Mouse (Mus musculus) hindbrain, postnatal 0 days (tissue): ENCODE measurements around the gene Gsg1. TPM values are rescaled to one million over a fixed set of nuclear protein-coding genes. Genes with fewer than 3 reads are reported as not detected.

ENCODE experiments used
- ATAC-seq: fragments of 200-750 bp; cut with Nextera tagmentation; 2 replicates; pipeline ENCODE4 v1.8.0; 2017; ENCODE audit warnings: mild to moderate bottlenecking, moderate TSS enrichment, moderate library complexity
- DNase-seq: peaks from one replicate; pipeline ENCODE4 v3.0.0-alpha.2; 2015; ENCODE audit warnings: low spot score
- H3K27ac ChIP-seq: fragments of 300-500 bp; sonication (generic); 2 replicates; pipeline ENCODE4 v1.5.1; 2014; ENCODE audit warnings: mild to moderate bottlenecking
- H3K27me3 ChIP-seq: fragments of 300-500 bp; sonication (generic); 2 replicates; pipeline ENCODE4 v1.6.1; 2014; ENCODE audit warnings: low read length, mixed read lengths; ENCODE audit not compliant: insufficient read depth
- H3K36me3 ChIP-seq: fragments of 300-500 bp; sonication (generic); 2 replicates; pipeline ENCODE4 v1.6.1; 2014; ENCODE audit warnings: low read length, mixed read lengths; ENCODE audit not compliant: insufficient read depth
- H3K4me1 ChIP-seq: fragments of 300-500 bp; sonication (generic); 2 replicates; pipeline ENCODE4 v1.6.1; 2014; ENCODE audit warnings: antibody characterized with exemption, low read length, mixed read lengths; ENCODE audit not compliant: insufficient read depth
- H3K4me2 ChIP-seq: fragments of 300-500 bp; sonication (generic); 2 replicates; pipeline ENCODE4 v1.6.1; 2014; ENCODE audit warnings: low read depth, mild to moderate bottlenecking, low read length, moderate library complexity, mixed read lengths
- H3K4me3 ChIP-seq: fragments of 300-500 bp; sonication (generic); 2 replicates; pipeline ENCODE4 v1.5.1; 2014; ENCODE audit warnings: low read length
- H3K9ac ChIP-seq: fragments of 300-500 bp; sonication (generic); replicated peaks from 2 replicates; pipeline ENCODE4 v1.6.1; 2014; ENCODE audit warnings: mild to moderate bottlenecking, low read length, moderate library complexity, mixed read lengths
- H3K9me3 ChIP-seq: fragments of 300-500 bp; sonication (generic); 2 replicates; pipeline ENCODE4 v1.6.1; 2016; ENCODE audit warnings: low read length, mixed read lengths
- CTCF ChIP-seq: IDR thresholded peaks from 2 replicates; pipeline ENCODE4 v1.5.1; 2016; ENCODE audit warnings: antibody characterized with exemption, control low read depth, low read depth
- WGBS: fragments of 180-500 bp; shearing (Covaris S2); extraction: QIAGEN DNeasy Blood & Tissue Kit; methylation state at CpG from one replicate; pipeline ENCODE4 v1.1.7; 2014; 5-methylcytosine and 5-hydroxymethylcytosine counted together
- polyA plus RNA-seq: library from polyadenylated mRNA; unstranded; fragments of >200 nt; fragmentation: Nextera tagmentation; extraction: Ambion mirVana; gene quantifications from 2 replicates; pipeline ENCODE4 v1.2.1, GENCODE M21; 2015
- total RNA-seq: library from RNA; depleted of rRNA; stranded (reverse); fragments of >200 nt; gene quantifications from 2 replicates; pipeline ENCODE4 v1.2.3, GENCODE M21; 2014

The Gsg1 gene
- total and polyA plus RNA-seq, 2 experiments from 2014 or later, result 0.31 to 1.1 TPM

GRCm38 (mm10) chr6:135273066-135273465, 18.9 kb upstream of the Gsg1 start:
- TF ChIP-seq CTCF, result no peak
- Histone ChIP-seq H3K9ac (no peak overlapping the region), H3K27ac (no peak overlapping the region), H3K27me3 (no peaks in the 10 kb centered on the region), H3K4me1 (no peaks in the 10 kb centered on the region), H3K36me3 (no peaks in the 10 kb centered on the region), H3K4me2 (no peak overlapping the region), H3K9me3 (no peaks in the 10 kb centered on the region), H3K4me3 (no peak overlapping the region)
- ATAC-seq (no peak), DNase-seq (no peak)
- WGBS, result 92% methylated on average over 6 of the region's 6 CpGs

- DNase-seq (no peak), ATAC-seq (no peak)
- Histone ChIP-seq H3K36me3 (no peaks in the 10 kb centered on the region), H3K4me3 (no peak overlapping the region), H3K27ac (no peak overlapping the region), H3K4me2 (no peak overlapping the region), H3K9ac (no peak overlapping the region), H3K4me1 (no peaks in the 10 kb centered on the region), H3K27me3 (no peaks in the 10 kb centered on the region), H3K9me3 (no peaks in the 10 kb centered on the region)
- WGBS, result 67% methylated on average over 2 of the region's 2 CpGs
- no peak for TF ChIP-seq CTCF
Observed at GRCm38 (mm10) chr6:135271761-135272160, 17.6 kb upstream of the Gsg1 start.

DNA sequence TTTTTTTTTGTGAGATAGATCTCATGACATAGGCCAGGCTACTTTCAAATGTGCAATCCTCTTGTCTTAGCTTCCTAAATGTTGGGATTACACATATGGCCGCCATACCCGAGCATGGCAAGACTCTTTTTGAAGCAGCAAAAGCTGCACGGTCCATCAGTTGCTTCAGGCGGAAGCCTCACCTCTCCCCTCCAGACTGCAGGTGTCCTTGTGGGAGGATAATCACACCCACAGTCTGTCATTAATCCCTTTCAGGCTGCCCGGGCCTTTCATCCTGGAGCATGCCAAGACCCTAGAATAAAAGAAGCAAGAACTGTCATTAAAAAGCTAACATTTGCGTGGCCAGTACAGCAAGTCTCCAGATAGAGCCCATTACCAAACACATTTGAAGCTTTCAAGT, 15.5 kb upstream of the Gsg1 start:
- no peak for TF ChIP-seq CTCF
- H3K36me3 ChIP-seq, result no peaks in the 10 kb centered on the region
- WGBS, result 38% methylated on average over 6 of the region's 6 CpGs
- H3K4me1 ChIP-seq, result no peaks in the 10 kb centered on the region
- ATAC-seq (no peak), DNase-seq (no peak)
- H3K4me3 ChIP-seq, result no peak overlapping the region
- H3K4me2 ChIP-seq, result no peak overlapping the region
- no peaks in the 10 kb centered on the region for H3K9me3 ChIP-seq
- no peaks in the 10 kb centered on the region for H3K27me3 ChIP-seq
- no peak overlapping the region for H3K9ac ChIP-seq
- no peak overlapping the region for H3K27ac ChIP-seq

GRCm38 (mm10) chr6:135268392-135268791, 14.2 kb upstream of the Gsg1 start:
- ATAC-seq, result no peak
- no peak for TF ChIP-seq CTCF
- no peak overlapping the region for H3K9ac ChIP-seq
- H3K27ac ChIP-seq, result no peak overlapping the region
- no peak overlapping the region for H3K4me3 ChIP-seq
- H3K27me3 ChIP-seq, result no peaks in the 10 kb centered on the region
- H3K9me3 ChIP-seq, result no peaks in the 10 kb centered on the region
- H3K36me3 ChIP-seq, result no peaks in the 10 kb centered on the region
- no peaks in the 10 kb centered on the region for H3K4me1 ChIP-seq
- no peak for DNase-seq
- no peak overlapping the region for H3K4me2 ChIP-seq

DNA sequence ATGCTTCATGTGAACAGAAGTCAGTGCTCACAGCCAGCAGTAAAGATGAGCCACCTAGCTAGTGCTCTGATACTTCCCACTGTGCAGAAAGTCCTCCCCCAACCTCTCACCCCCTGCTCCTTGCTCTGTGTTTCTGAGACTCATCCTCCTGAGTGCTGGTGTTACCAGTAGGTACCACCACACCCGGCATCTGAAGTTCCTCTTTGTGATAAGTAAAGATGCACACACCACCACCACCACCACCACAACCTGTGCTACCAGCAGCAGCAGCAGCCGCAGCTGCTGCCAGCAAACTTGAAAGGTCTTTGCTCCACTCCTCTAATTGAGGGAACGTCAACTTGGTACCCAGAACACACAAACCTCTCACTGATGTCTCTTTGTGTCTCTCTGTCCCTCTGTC, 13.1 kb upstream of the Gsg1 start:
- Histone ChIP-seq H3K4me3 (no peak overlapping the region), H3K9me3 (no peaks in the 10 kb centered on the region), H3K27me3 (no peaks in the 10 kb centered on the region), H3K9ac (no peak overlapping the region), H3K4me2 (no peak overlapping the region), H3K36me3 (no peaks in the 10 kb centered on the region), H3K27ac (no peak overlapping the region), H3K4me1 (no peaks in the 10 kb centered on the region)
- WGBS, result 84% methylated on average over 3 of the region's 3 CpGs
- DNase-seq (no peak), ATAC-seq (no peak)
- TF ChIP-seq CTCF, result no peak

- Histone ChIP-seq H3K27me3 (no peaks in the 10 kb centered on the region), H3K4me1 (no peaks in the 10 kb centered on the region), H3K9me3 (no peaks in the 10 kb centered on the region), H3K36me3 (no peaks in the 10 kb centered on the region), H3K4me3 (no peak overlapping the region), H3K9ac (no peak overlapping the region), H3K4me2 (no peak overlapping the region), H3K27ac (no peak overlapping the region)
- ATAC-seq (no peak), DNase-seq (no peak)
- 97% methylated on average over 1 of the region's 1 CpGs for WGBS
- no peak for TF ChIP-seq CTCF
Observed at GRCm38 (mm10) chr6:135266056-135266455, 11.9 kb upstream of the Gsg1 start.

DNA sequence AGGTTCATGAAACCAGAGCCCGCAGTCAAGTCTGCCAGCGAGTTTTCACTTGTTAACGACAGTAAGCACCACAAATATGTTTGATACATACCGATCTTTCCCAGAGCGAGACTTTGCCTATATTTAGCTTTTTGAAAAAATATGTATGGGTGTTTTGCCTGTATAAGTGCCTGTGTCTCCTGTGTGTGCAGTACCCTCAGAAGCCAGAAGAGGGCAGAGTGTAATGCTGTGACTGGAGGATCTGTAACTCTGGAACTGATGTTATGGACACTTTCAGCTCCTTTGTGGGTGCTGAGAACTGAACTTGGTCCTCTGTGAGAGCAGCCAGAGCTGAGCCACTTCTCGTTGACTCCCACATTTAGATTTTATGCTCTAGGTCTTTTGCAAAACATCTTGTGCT, 10.0 kb upstream of the Gsg1 start:
- no peak overlapping the region for H3K27ac ChIP-seq
- 96% methylated on average over 6 of the region's 6 CpGs for WGBS
- H3K9ac ChIP-seq, result no peak overlapping the region
- H3K27me3 ChIP-seq, result no peaks in the 10 kb centered on the region
- no peaks in the 10 kb centered on the region for H3K36me3 ChIP-seq
- H3K4me2 ChIP-seq, result no peak overlapping the region
- no peak overlapping the region for H3K4me3 ChIP-seq
- ATAC-seq, result no peak
- H3K9me3 ChIP-seq, result no peaks in the 10 kb centered on the region
- no peaks in the 10 kb centered on the region for H3K4me1 ChIP-seq
- peak; percentile 31 for TF ChIP-seq CTCF
- no peak for DNase-seq
